Mouse (Mus musculus): ENCODE measurements around the gene Armh3.

The Armh3 gene
- long read RNA-seq, experiment 1, partial matches to known transcripts, result 0 of 6 reads
- long read RNA-seq, experiment 1, other reads (novel, unspliced or antisense), result 3 of 6 reads
- long read RNA-seq, experiment 2, partial matches to known transcripts, result 2 of 5 reads
- long read RNA-seq, experiment 2, other reads (novel, unspliced or antisense), result 1 of 5 reads

GRCm38 (mm10) chr19:45997785-45998693 lies at the start of gene Armh3:
Armh3 (minus strand) TSS chr19:45998488.
- intact Hi-C loops (cut with DNase I), result no loop called here

GRCm38 (mm10) chr19:46047426-46047825 lies 49.1 kb upstream of the Armh3 start:
- intact Hi-C loops (cut with DNase I), result no loop called here

- intact Hi-C loops (cut with DNase I), result no loop called here
Observed at GRCm38 (mm10) chr19:46046621-46047025, 48.3 kb upstream of the Armh3 start.

GRCm38 (mm10) chr19:46045696-46046311 lies 47.5 kb upstream of the Armh3 start:
- intact Hi-C loops (cut with DNase I), result no loop called here

GRCm38 (mm10) chr19:46044993-46045695 lies 46.9 kb upstream of the Armh3 start, which contains the start of gene Ldb1:
Ldb1 (minus strand) TSS chr19:46045214.
- intact Hi-C loops (cut with DNase I), result no loop called here

- intact Hi-C loops (cut with DNase I), result no loop called here
Observed at GRCm38 (mm10) chr19:46044271-46044992, 46.1 kb upstream of the Armh3 start, which contains the start of gene Pprc1. Pprc1 (plus strand) TSS chr19:46044886.

GRCm38 (mm10) chr19:46043380-46043779 lies 45.1 kb upstream of the Armh3 start:
- intact Hi-C loops (cut with DNase I), result no loop called here

GRCm38 (mm10) chr19:46042476-46043011 lies 44.3 kb upstream of the Armh3 start:
- intact Hi-C loops (cut with DNase I), result no loop called here

GRCm38 (mm10) chr19:46041933-46042475 lies 43.7 kb upstream of the Armh3 start:
- intact Hi-C loops (cut with DNase I), result no loop called here

- intact Hi-C loops (cut with DNase I), result no loop called here
Observed at GRCm38 (mm10) chr19:46041299-46041932, 43.1 kb upstream of the Armh3 start.

- intact Hi-C loops (cut with DNase I), result no loop called here
Observed at GRCm38 (mm10) chr19:46040149-46040902, 42.0 kb upstream of the Armh3 start.

- intact Hi-C loops (cut with DNase I), result no loop called here
Observed at GRCm38 (mm10) chr19:46039478-46039877, 41.2 kb upstream of the Armh3 start.

GRCm38 (mm10) chr19:46038851-46039260 lies 40.6 kb upstream of the Armh3 start:
- intact Hi-C loops (cut with DNase I), result no loop called here

GRCm38 (mm10) chr19:46037925-46038850 lies 39.9 kb upstream of the Armh3 start:
- intact Hi-C loops (cut with DNase I), result no loop called here

- intact Hi-C loops (cut with DNase I), result no loop called here
Observed at GRCm38 (mm10) chr19:46037243-46037924, 39.1 kb upstream of the Armh3 start.

GRCm38 (mm10) chr19:46036477-46037242 lies 38.4 kb upstream of the Armh3 start:
- intact Hi-C loops (cut with DNase I), result no loop called here
